Mouse (Mus musculus) B cell, adult 2 months (primary cell): ENCODE data around the gene Abcg8.

Source experiments
- DNase-seq, 2 experiments: peaks; one replicate each; pipeline ENCODE4 v3.0.0; 2022

The Abcg8 gene

GRCm38 (mm10) chr17:84658951-84659350 is 17.2 kb upstream of the Abcg8 start:
- DNase-seq = no peak

GRCm38 (mm10) chr17:84665053-84665452 is 11.0 kb upstream of the Abcg8 start:
- no peak for DNase-seq

DNA sequence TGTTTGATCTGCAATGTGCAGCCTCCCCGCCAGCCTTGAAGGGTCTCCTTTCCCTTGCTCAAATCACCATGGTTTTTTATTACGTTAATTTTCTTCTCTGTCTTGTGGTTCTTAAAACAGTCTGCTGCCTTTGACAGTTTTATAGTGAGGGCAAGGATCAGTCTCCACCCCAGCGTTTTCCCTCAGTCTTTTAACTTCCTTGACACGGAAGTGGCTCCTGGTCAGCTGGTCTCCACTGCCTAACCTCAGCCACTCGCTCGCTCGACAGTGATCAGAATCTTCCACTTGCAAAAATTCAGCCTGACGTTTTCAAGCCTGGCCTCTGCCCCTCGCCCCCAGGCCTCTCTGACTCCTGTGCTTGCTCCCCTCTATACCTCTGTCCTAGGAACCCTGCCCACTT is 10.4 kb upstream of the Abcg8 start:
- DNase-seq = no peak

DNA sequence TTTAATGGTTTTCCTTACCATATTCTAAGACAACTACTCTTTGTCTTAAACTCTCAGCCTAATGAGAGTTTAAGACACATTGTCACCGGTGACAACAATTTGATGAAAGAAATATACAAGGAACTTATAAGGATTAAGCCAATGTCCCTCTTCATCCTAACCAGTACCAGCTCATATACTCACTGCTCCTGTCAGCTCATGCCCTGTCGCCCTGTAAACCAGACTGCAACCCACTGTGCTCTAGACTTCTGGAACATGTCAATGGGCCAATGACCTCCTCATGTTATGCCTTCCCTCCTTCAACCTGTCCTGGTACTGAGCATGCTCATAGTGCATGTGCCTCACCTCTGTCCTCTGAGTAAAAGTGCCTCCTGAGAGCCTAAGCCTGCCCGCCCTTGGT is 8.3 kb upstream of the Abcg8 start:
- no peak for DNase-seq

DNA sequence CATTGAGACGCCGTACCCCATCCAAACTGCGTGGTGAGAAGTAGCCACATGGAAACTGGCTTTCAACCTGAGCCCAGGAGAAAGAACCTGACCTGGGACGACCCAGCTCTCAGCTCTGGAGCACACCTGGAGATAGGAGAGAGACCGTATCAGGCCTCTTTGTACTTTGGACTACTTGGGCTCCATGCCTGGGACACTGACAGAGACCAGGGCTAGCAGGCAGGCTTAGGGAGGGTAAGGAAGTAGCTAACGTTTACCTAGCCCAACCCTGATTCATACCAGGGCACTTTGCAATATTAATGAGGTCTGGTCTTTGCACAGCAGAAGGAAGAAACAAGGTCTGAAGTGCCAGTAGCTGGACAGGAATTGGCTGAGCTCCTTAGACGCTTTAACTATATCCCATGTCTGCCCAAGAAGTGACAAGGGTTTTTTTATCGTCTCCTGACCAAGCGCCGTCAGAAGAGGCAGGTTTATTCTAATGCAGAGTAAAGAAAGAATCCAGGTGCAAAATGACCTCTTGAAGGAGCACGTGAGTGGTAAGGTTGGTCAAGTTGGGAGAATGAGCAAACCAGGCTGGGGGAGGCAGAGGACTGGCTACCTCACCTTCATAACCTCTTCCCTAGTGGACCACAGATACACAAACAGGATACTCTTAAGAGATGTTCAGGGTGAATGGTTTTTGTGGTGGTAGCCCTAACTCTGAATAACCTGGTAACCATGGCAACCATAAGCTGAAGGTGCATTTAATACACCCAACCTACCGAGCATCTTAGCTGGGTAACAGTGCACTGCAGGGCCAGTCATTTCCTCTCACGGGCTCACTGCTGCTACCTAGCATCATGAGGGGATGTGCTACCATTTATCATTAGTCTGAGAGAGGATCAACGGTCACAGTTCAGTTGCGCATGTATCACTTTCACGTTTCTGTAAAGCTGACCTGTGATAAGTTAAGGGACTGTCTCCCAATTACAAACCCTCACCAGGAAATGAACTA is 3.4 kb upstream of the Abcg8 start:
- no peak for DNase-seq

DNA sequence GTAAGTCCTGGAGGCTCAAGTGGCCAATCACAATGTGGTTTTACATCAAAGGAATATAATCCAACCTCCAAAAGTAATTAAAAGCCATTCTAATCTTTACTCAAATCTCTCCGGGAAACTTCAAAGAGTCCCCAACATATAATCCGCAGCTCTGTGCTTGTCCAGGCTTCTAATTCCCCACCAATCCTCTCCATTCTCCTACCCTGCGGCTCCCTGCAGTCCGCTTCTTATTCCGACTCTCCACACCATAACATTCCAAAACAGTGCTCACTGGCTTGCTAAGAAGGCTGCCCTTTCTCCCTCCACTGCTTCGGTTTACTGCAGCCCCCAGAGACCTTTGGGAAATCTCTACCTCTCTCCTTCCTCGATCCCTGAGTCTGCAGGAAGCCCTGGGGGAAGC is 2.1 kb upstream of the Abcg8 start:
- no peak for DNase-seq

- DNase-seq = no peak
These were observed 898 bp upstream of the Abcg8 start for GRCm38 (mm10) chr17:84675204-84675603.

- DNase-seq = no peak
These were observed 1.5 kb downstream of the Abcg8 start for GRCm38 (mm10) chr17:84677595-84677994.

DNA sequence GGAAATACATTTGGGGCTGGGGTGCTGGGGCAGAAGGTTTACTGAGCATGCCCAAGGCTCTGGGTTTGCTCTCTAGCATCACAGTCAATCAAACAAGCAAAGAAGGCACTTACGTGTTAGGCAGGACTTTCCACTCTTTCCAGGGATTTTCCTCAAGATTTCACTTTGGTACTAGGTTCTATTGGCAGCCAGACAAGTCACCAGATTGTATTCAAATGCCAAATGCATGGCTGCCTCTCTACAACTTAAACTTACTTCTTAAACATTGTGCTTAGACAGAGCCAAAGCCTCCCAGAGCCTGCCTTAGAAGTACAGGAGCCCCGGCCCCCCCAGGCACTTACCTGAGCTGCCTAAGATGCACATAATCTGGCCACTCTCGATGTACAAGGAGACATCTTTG is 5.6 kb downstream of the Abcg8 start:
- no peak for DNase-seq

GRCm38 (mm10) chr17:84682734-84683717 is 6.9 kb downstream of the Abcg8 start, which contains the start of gene Abcg5:
Abcg5 (minus strand) TSS chr17:84683011.
- DNase-seq = no peak

- DNase-seq = no peak
These were observed 8.2 kb downstream of the Abcg8 start for GRCm38 (mm10) chr17:84684284-84684683.

- no peak for DNase-seq
These were observed 9.2 kb downstream of the Abcg8 start for GRCm38 (mm10) chr17:84685286-84685685.

DNA sequence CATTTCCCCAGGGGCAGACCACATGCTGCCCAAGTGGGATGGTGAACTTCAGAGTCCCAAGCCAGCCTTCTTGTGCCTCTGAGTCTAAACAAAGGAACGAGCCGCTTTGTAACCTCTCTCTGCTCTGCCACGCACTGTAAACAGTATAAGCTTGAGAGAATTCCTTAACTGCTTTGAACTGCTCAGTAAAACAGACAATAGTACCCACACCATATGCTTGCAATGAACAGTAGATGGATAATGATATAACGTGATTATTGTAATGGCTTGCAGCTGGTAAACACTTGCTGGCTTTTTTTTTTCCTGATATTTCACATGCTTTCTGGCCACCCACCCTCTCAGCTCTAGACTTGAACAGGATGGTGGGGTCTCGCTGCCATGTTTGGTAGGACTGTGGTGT is 11.9 kb downstream of the Abcg8 start:
- DNase-seq = no peak

DNA sequence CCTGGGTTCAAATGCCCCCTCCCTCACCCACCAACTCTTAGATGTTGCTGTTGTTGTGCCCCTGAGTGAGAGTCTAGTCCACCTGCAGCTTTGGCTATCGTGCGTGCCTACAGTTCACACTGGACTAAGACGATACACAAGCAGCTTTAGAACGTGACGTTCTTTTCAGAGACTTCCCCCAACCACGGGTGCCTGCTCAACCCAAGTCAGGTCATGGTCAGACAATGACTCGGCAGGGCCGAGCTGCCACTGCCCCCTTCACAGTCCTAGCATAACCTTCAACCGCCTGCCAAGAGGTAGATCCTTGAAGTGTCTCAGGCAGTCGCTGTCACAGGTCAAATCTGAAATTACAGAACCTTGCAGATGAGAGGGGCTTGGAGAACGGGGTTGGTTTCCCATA is 12.7 kb downstream of the Abcg8 start:
- DNase-seq = no peak

DNA sequence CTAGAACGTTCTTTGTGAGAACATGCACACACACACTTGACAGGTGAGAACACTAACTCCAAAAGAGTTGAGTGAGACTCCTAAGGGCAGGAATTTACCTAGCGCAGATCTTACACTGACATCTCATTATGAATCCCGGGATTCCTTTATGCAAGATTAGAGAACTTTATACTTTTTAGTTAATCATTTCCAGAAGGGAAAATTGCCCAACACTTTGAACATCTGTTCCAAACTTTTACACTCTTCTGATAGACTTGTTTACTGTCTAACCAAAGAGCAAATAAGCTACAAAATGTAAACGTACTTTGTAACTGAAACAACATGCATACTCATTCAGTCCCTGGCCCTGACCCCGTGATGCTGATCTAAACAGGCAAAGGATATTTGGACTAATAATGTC is 13.2 kb downstream of the Abcg8 start:
- DNase-seq = no peak

- no peak for DNase-seq
These were observed 14.0 kb downstream of the Abcg8 start for GRCm38 (mm10) chr17:84690111-84690510.

- DNase-seq = no peak
These were observed 17.6 kb downstream of the Abcg8 start for GRCm38 (mm10) chr17:84693741-84694140.

- no peak for DNase-seq
These were observed 20.4 kb downstream of the Abcg8 start for GRCm38 (mm10) chr17:84696537-84696936.

GRCm38 (mm10) chr17:84698727-84699126 is 22.6 kb downstream of the Abcg8 start:
- DNase-seq = peak; percentile 37 to 40

DNA sequence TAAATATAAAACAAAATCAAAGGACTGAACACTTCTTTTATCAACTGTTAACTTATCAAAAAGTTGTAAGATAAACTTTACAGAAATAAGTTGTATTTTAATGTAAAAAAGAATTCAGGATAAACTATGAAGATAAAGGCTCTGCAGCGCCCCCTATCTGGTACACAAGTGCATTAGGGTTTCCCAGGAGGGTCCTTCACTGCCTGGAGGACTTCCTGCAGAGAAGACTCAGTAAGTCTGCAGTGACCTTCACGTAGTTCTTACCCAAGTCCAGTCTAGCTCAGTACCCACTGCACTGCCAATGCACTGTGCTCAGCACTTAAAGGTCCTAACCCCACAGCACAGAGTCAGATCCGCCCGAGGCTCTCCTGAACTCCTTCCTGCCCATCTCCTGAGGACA is 31.3 kb downstream of the Abcg8 start:
- peak in 1 of 2 experiments; percentile 23 for DNase-seq

- DNase-seq = no peak
These were observed 32.7 kb downstream of the Abcg8 start for GRCm38 (mm10) chr17:84708818-84709217.

- DNase-seq = no peak
These were observed 33.3 kb downstream of the Abcg8 start for GRCm38 (mm10) chr17:84709403-84709851.

DNA sequence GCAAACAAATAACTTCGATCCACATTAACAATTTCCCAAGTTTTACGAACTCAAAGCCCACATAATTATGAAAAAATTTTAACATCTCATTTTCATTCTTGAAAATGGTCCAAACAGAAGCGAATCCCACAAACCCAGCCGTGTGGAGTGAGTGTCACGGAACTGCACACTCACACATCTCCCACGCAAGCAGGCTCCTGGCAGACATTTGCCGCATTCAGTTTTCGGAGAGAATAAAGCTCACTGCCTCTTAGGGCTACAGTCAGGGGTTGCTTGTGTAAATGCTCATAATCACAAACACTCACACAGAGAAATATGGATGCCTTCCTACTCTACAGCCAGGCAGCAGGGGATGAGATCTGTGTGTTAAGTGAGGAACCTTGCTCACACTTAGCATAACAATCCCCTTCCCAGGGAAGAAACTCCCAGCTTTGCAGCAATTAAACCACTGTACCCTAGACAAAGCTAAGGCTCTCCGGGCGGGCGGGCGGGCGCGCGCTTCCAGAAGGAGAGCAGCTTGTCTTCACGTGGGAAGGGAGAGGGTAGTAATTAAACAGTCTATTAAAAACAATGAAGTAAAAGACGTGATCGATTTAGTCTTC is 37.6 kb downstream of the Abcg8 start:
- no peak for DNase-seq
